Mouse (Mus musculus): Measurements from ENCODE around the gene Usp36.

Gene Usp36

DNA sequence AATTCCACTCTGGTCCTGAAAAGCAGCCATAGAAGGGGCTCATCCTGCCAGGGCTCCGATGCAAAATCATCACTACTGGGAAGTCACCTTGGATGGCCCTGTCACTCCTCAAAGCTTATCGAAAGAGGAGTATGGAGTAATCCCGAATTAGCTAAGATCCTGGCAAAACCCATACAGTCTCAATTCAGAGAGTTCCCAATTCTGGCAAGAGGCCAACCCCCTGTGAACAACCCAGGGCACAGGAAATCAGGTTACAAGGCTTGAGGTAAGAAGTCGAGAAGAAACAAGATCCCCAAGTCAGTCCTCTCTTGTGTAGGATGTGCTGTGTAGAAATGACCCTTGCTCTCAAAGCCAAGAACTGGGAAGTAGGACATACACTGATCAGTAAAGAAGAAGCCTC, 47.5 kb downstream of the Usp36 start:
- ChIA-PET CTCF (no interaction called here), POLR2A (no interaction called here)

DNA sequence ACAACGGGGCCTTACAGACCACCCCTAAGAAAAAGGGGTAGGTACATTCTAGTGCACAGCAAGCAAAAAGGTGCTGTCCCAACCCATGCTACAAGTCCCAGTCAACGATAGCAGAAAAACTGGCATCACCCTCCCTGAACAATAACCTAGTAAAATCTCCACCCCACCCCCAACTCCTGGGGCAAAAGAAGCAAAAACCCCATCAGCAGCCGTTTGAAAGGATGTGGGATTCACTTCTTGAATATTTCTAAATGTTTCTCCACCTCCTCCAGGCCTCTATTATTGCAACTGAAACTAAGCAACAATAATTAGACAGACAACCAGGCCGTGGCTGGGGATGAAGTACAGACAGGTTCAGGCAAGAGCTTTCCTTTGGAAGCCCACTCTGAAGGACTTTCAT, 49.7 kb downstream of the Usp36 start:
- POLR2A ChIA-PET: interaction anchor here in 2 of 4 experiments (0.6 to 1.8 kb wide), 4 partner anchors 25 to 207 kb away, joined by 4 to 5 read pairs (median 4); partner anchors contain the start of gene Usp36 (in 1 of the 2)
- CTCF ChIA-PET: no interaction called here

DNA sequence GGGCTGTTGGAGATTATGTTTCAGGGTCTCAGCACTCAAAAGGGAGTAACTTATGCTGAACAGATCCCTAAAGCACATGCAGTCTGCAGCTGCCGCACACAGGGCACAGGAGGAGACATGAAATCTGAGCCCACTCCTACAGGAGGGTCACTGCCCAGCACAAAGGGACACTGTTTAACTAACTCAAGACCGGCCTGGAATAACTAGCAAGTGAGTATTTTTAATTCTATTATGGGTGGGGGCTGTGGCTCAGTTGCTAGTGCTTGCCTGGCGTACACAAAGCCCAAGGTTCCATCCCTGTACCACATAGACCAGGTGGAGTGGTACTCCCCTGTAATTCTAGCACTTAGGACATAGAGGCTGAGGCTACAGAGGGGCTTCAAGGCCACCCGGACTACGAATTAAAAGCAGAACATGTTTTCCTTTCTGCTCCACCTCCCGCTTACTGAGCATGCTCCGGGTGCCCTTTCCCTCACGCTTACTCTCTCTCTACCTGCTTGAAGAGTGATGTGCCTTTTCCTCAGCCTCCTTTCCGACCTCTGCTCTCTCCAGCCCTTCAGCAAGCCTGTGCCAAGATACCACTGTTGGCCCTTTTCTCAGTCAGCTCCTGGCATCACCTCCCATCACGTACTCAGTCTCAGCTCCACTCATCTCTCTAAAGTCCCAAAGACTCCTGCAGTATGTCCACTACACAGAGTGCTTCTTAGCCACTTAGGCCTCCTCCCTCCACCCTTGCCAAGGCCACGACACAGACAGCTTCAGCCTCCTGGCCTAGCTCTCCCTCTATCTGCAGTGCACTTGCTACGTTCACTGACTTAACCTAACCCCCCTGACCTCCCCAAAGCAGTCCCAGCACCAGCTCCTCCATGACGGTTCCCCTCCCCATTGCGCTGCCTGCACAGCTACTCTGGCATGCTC, 50.5 kb downstream of the Usp36 start:
- ChIA-PET CTCF (interaction anchor here in 2 of 4 experiments (1.0 to 1.2 kb wide), 2 partner anchors 18 to 136 kb away, joined by 3 read pairs; no protein-coding TSS in a partner anchor), POLR2A (interaction anchor here in 2 of 4 experiments (0.5 to 1.8 kb wide), 3 partner anchors 28 to 599 kb away, joined by 3 to 5 read pairs (median 4); partner anchors contain the start of gene Usp36 (in 1 of the 2))

DNA sequence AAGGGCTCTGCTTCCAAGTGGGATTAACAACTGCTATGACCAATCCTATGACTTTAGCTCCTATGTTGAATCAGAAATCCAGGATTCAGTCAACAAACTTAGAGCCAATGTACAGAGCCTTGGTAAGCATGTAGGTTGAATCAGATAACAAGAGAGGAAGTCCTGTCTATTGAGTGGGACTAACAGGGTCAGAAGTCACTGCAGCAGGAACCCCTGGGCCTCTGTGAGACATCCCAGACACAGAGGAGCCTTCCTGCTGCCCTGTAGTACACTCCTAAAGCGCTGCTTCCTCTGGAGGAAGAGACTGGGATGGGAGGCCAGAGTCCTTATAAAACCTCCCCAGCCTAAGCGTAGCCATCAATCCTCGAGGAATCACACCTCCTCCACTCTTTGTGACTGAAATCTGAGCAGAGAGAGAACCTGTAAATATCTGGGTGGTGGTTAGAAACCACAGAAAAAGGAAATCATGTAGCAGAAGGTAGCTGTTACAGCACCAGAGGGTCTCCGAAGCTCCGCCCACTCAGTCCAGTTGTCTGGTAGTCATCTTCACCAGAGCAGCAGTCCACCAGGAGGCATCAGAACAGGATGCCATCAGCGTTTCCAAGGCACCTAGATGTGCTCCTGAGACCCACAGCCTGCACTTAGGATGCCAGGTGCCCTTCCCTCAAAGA, 53.4 kb downstream of the Usp36 start:
- CTCF ChIA-PET: interaction anchor here in 1 of 4 experiments (0.7 kb wide), 1 partner anchor 861 kb away, joined by 3 read pairs; no protein-coding TSS in a partner anchor
- POLR2A ChIA-PET: interaction anchor here in 3 of 4 experiments (0.6 to 0.9 kb wide), 4 partner anchors 20 to 316 kb away, joined by 3 read pairs; no protein-coding TSS in a partner anchor

DNA sequence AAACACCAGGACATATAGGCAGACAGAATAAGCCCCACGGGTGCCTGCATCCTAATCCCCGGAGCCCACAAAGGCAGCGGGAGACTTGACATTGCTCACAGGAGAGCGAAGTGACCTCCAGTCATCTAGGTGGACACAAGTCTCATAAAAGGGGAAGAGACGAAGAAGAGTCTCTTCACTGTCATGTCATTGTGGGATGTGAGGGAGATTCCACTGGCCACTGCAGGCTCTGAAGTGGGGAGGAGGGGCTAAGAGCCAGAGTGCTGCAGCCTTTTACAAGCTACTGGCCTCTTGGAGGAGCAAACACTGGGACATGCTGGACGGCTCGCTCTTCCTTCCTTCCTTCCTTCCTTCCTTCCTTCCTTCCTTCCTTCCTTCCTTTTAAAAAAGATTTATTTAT, 55.1 kb downstream of the Usp36 start:
- POLR2A ChIA-PET: interaction anchor here in 1 of 4 experiments (0.6 kb wide), 1 partner anchor 26 kb away, joined by 3 read pairs; no protein-coding TSS in a partner anchor
- CTCF ChIA-PET: no interaction called here

DNA sequence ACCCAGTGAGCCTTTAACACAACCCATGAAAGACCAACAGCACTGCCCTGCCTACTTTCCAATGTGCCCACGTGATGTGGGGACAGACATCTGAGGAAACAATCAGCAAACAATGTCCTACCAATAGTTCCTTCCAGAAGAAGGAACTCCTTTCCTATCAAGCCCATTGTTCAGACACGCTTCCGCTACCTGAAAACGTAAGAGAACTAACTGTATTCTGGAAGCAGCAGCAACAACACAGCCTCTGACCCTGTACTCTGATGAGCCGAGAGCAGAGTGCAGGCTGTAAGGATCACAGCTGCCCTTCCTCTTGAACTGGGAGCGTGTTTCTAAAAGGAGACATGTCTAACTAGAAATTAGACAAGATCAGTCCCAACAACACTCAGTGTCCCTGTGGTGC, 55.5 kb downstream of the Usp36 start:
- CTCF ChIA-PET: no interaction called here
- POLR2A ChIA-PET: no interaction called here

DNA sequence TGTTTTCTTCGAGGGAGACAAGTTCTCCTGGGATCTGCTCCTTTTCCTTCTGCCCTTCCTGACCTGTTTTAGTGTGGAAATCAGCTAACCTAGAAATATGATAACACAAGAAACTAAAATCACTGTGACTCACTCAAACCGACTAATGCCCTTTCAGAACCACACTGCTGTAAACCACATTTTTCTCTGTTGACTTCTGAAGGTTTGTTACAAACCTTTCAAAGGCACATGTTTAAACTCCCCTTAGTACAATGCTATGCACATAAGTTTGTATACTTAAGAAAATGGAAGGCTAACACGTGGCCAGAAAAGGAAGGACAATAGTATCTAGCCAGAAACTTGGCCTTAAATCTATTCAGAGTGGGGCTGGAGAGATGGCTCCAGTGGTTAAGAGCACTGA, 56.1 kb downstream of the Usp36 start:
- CTCF ChIA-PET: interaction anchor here in 1 of 4 experiments (1.8 kb wide), 1 partner anchor 299 kb away, joined by 3 read pairs; no protein-coding TSS in a partner anchor
- POLR2A ChIA-PET: interaction anchor here in 1 of 4 experiments (0.8 kb wide), 1 partner anchor 385 kb away, joined by 3 read pairs; the partner anchor contains the start of gene Birc5

DNA sequence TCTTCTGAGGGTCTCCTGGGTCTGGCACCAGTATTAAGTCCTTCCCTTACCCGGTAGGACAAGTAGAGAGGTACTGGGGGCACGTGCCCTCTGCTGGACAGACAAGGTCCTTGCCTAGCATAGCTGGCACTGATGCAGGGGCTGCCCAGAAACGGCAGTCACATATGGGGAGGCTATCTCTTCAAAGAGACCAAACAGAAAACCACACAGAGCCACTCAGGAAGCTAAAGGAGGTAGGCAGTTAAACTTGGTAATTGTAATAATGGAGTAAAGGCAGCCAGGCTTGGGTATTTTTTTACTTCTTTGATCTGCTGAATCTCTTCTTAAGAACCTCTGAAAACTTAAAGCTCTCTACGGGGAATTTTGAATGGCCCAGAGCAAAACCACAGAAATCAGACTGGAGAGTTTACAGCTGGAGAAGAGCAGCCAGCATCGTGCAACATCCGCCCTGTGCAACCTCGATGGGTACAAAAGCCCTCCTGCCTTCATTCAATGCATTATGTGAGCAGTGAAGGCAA, 57.7 kb downstream of the Usp36 start:
- ChIA-PET CTCF (interaction anchor here in 1 of 4 experiments (0.5 to 1.8 kb wide), 2 partner anchors 298 to 727 kb away, joined by 3 read pairs; no protein-coding TSS in a partner anchor), POLR2A (interaction anchor here in 2 of 4 experiments (0.6 to 1.2 kb wide), 2 partner anchors 16 to 321 kb away, joined by 3 read pairs; no protein-coding TSS in a partner anchor)

DNA sequence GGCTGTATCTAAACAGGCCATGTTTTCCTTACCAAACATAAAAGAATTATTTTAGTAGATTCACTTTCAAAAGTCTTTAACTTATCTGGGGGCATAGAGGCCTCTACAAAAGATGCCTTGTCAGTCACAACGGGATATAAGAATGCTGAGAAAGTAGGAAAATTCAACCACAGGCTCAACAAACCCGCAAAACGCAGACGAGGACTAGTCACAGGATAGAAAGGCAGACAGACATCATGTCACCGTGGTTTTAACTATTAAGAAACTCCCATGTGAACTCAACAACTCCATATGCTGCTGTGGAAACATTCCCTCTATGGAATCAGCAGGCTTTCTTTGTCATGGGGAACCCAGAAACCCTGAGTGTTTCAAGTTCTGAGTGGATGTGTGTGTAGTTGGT, 60.1 kb downstream of the Usp36 start:
- POLR2A ChIA-PET: no interaction called here
- CTCF ChIA-PET: interaction anchor here in 1 of 4 experiments (0.5 kb wide), 1 partner anchor 39 kb away, joined by 8 read pairs; no protein-coding TSS in a partner anchor

DNA sequence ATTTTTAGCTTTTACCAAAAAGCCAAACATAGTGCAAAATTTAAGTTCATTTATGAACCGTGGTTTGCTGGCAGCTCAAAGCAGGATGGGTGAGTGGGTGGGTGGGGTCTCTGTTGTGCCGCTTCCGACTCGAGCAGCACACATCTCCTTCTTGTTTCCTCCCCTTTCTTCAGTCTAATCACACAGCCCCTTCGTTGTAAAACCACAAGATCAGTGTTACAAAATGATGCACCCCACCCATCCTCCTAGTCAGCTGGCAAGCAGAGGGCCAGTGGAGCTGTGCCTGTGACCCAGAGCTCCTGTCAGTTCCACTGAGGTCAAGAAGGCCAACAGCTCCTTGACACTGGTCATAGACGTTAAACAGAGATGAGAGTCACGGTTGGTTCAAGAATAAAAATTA, 62.4 kb downstream of the Usp36 start:
- POLR2A ChIA-PET: interaction anchor here in 2 of 4 experiments (0.8 to 1.7 kb wide), 5 partner anchors 10 to 259 kb away, joined by 3 to 4 read pairs (median 3); no protein-coding TSS in a partner anchor
- CTCF ChIA-PET: interaction anchor here in 2 of 4 experiments (0.5 to 0.7 kb wide), 4 partner anchors 232 to 953 kb away, joined by 3 to 7 read pairs (median 3); no protein-coding TSS in a partner anchor

DNA sequence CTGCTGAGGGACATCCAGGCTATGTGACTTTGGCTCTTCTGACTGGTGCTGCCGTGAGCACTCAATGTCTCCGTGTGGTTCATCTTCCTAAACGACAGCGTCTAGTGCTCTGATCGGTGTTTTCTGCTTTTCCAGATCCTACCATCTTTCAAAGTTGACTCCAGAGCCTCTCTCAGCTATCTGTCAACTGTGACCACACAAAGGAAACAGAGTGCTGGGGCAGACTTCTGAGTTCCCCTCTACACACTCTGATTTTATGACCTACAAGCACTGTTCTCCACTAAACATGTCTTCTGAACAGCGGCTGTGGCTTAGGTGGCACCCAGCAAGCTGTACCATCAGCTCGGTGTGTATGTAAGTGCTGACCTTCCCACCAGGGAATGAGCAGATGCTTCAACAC, 63.2 kb downstream of the Usp36 start:
- ChIA-PET POLR2A (interaction anchor here in 2 of 4 experiments (0.8 to 1.3 kb wide), 2 partner anchors 11 to 55 kb away, joined by 4 read pairs; no protein-coding TSS in a partner anchor), CTCF (interaction anchor here in 3 of 4 experiments (0.5 to 0.7 kb wide), 4 partner anchors 233 to 366 kb away, joined by 3 to 7 read pairs (median 3); no protein-coding TSS in a partner anchor)

DNA sequence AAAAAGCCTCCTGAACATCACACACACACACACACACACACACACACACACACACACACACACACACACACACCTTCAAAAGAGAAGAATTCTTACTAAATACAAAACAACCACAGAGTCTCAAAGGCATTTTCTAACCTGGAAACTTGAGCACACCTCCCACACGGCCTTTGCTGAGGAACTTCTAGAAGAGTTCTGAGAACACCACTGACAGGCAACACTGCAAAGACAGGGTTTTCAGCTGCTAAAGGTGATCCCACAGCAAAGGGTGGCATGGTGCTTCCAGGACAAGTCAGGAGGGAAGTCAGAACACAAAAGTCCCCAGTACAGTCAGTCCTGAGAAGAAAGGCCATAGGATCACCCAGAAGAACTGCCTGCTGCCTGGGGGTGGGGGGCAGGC, 64.2 kb downstream of the Usp36 start:
- POLR2A ChIA-PET: no interaction called here
- CTCF ChIA-PET: interaction anchor here in 3 of 4 experiments (0.6 kb wide), 5 partner anchors 143 to 929 kb away, joined by 3 to 16 read pairs (median 4); no protein-coding TSS in a partner anchor

DNA sequence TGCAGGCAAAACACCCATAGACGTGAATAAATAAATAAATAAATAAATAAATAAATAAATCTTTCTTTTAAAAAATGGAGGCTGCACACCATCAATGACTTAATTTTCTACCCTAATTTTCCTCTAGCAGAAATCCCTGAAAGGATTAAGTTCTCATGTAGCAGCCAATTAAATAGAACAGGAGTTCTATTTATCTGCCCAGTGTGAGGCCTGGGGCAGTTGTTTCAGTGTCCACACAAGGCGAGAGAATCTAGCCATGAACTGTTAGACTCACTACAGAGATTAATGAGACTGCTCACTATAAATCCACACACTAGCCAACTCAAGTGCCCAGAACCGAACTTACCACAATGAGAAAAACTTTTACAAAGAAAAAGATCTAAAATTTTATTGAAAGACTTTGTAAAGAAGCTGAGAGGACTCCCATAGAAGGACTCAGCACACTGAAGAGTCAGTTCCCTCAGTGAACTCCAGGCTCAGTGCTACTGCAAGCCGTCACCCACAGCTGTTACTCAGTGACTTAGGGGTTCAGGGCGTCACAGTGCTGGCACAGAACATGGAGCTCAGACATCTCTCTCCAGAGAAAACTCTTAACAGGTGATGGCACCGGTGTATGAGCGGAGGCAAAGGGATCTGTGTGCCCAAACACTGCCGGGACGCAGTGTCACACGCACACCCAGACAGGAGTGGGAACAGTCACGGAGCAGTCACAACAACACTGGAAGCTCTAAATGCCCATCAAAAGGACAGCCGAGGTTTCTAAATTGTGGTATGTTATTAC, 64.8 kb downstream of the Usp36 start:
- POLR2A ChIA-PET: no interaction called here
- CTCF ChIA-PET: interaction anchor here in 3 of 4 experiments (0.6 kb wide), 4 partner anchors 144 to 928 kb away, joined by 3 to 16 read pairs (median 4); no protein-coding TSS in a partner anchor

DNA sequence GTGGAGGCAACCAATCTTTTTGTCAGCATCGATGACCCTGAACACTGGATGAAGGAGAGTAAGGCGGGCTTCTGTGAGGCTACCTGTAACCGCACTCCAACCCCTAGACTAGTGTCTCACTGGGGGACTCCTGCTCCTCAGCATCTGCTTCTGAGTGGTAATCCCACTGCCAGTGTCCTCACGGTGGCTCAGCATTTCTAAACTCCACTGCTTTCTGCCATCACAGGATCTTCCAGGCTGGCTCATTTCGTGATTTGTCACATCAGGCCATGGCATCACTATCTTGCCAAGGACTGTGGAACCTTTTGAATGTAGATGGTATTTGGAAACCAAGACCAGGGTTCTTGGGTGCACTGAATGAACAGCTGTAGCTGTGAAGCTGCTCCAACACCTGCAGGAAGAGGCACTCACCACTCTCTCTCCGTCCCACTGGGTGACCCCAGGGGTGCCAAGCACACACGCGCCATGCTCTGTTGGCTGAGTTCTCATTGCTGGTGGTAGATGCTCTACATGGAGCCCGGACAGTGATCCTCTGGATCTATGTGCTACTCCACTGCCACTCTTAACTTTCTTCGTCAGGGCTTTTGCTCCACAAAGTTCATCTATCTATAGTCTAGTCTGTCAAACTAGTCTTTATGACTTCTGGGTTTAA, 66.5 kb downstream of the Usp36 start:
- CTCF ChIA-PET: interaction anchor here in 1 of 4 experiments (0.6 kb wide), 1 partner anchor 302 kb away, joined by 7 read pairs; no protein-coding TSS in a partner anchor
- POLR2A ChIA-PET: interaction anchor here in 1 of 4 experiments (0.5 to 1.4 kb wide), 2 partner anchors 11 to 259 kb away, joined by 3 to 7 read pairs; no protein-coding TSS in a partner anchor

DNA sequence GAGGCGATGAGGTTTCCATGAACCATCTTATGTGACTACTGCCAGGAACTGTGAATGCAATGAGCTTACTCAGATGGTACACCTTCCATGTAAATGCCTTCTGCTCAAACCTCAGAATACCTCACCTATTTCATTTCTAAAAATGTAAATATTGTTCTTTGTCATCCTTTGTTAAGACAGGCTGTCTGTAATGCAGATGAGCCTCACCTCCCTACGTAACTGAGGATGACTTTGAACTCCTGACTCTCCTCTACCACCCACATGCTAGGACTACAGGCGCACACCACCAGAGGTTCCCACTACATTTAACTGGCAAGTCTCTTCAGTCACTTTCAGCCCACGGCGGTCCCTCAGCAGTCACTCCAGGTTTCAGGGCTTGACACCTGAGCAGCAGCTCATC, 67.1 kb downstream of the Usp36 start:
- CTCF ChIA-PET: interaction anchor here in 1 of 4 experiments (0.6 kb wide), 1 partner anchor 301 kb away, joined by 7 read pairs; no protein-coding TSS in a partner anchor
- POLR2A ChIA-PET: interaction anchor here in 2 of 4 experiments (0.5 to 1.4 kb wide), 3 partner anchors 10 to 259 kb away, joined by 3 to 7 read pairs (median 3); no protein-coding TSS in a partner anchor

DNA sequence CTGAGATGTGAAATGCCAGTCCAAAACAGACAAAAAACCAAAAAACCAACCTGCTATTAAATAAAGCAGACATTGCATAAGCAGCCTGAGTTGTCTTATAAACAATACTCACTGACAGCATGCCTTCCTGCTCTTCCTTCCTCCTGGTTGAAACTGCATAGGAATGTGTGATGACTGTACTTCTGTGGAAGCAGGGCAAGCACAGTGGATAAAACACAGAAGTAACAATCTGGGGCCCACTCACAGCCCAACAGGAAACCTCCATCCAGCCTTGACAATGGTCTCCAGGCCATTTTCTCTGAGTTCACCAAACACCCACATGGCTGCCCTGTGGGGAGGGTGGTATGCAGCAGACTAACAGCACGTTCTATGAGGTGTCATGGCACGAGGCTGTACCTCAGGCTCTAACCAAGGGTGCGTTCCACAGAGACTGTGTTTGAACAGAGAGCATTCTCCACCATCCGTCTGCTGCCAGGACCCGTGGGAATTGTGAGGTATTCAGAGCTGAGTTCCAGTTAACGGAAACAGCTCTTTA, 67.6 kb downstream of the Usp36 start:
- ChIA-PET CTCF (interaction anchor here in 1 of 4 experiments (2.8 kb wide), 1 partner anchor 11 kb away, joined by 7 read pairs; no protein-coding TSS in a partner anchor), POLR2A (interaction anchor here in 2 of 4 experiments (0.6 to 1.4 kb wide), 3 partner anchors 10 to 103 kb away, joined by 3 to 7 read pairs (median 3); no protein-coding TSS in a partner anchor)
